Mouse (Mus musculus): ENCODE data around the gene Sept1. TPM values are rescaled to one million over a fixed set of nuclear protein-coding genes. Genes with fewer than 3 reads are reported as not detected.
A peak's percentile ranks its signal among the peaks of the same experiment; 100 is the strongest.
"Not testable (repeated sequence)": the region's sequence is repeated elsewhere in the genome, so short reads cannot be mapped to it uniquely, and the experiment has no call there.

Gene Sept1
- total RNA-seq, 2 experiments from 2014 or later = 6.0 to 6.1 TPM

GRCm38 (mm10) chr7:127207374-127208294 is 25.3 kb downstream of the Sept1 start:
- intact Hi-C loops (cut with DNase I) = no loop called here

GRCm38 (mm10) chr7:127206606-127207005 is 26.3 kb downstream of the Sept1 start:
- no peak for DNase-seq (ENCODE audit: extremely low spot score in 1 of 2, low spot score in 2 of 2)
- intact Hi-C loops (cut with DNase I) = no loop called here

More at GRCm38 (mm10) chr7:127207374-127208294, 25.3 kb downstream of the Sept1 start:
- DNase-seq (ENCODE audit: extremely low spot score in 1 of 2, low spot score in 2 of 2) = no peak

GRCm38 (mm10) chr7:127196484-127196883 is 36.4 kb downstream of the Sept1 start:
- intact Hi-C loops (cut with DNase I) = no loop called here

GRCm38 (mm10) chr7:127195544-127196295 is 37.2 kb downstream of the Sept1 start, which contains the start of gene Cd2bp2:
TSS of gene Cd2bp2 (minus strand) at chr7:127196050.
- intact Hi-C loops (cut with DNase I) = no loop called here
- DNase-seq (ENCODE audit: extremely low spot score in 1 of 2, low spot score in 2 of 2) = peak; percentile 96 to 98

More at GRCm38 (mm10) chr7:127196484-127196883, 36.4 kb downstream of the Sept1 start:
- DNase-seq (ENCODE audit: extremely low spot score in 1 of 2, low spot score in 2 of 2) = no peak

- intact Hi-C loops (cut with DNase I) = no loop called here
- peak in 1 of 2 experiments; percentile 43 for DNase-seq (ENCODE audit: extremely low spot score in 1 of 2, low spot score in 2 of 2)
Measured at GRCm38 (mm10) chr7:127194633-127195029, 38.3 kb downstream of the Sept1 start.

GRCm38 (mm10) chr7:127194011-127194632 is 38.8 kb downstream of the Sept1 start:
- intact Hi-C loops (cut with DNase I) = no loop called here
- no peak for DNase-seq (ENCODE audit: extremely low spot score in 1 of 2, low spot score in 2 of 2)

- DNase-seq (ENCODE audit: extremely low spot score in 1 of 2, low spot score in 2 of 2) = no peak
- intact Hi-C loops (cut with DNase I) = no loop called here
Measured at GRCm38 (mm10) chr7:127192989-127193388, 39.9 kb downstream of the Sept1 start.

GRCm38 (mm10) chr7:127190672-127191071 is 42.3 kb downstream of the Sept1 start:
- intact Hi-C loops (cut with DNase I) = no loop called here

GRCm38 (mm10) chr7:127188305-127189276 is 44.3 kb downstream of the Sept1 start:
- DNase-seq (ENCODE audit: extremely low spot score in 1 of 2, low spot score in 2 of 2) = no peak
- intact Hi-C loops (cut with DNase I) = loop anchor here (5.0 kb wide), 1 partner anchor 56 kb away; no protein-coding TSS in a partner anchor

More at GRCm38 (mm10) chr7:127190672-127191071, 42.3 kb downstream of the Sept1 start:
- no peak for DNase-seq (ENCODE audit: extremely low spot score in 1 of 2, low spot score in 2 of 2)

GRCm38 (mm10) chr7:127187351-127187750 is 45.6 kb downstream of the Sept1 start:
- DNase-seq (ENCODE audit: extremely low spot score in 1 of 2, low spot score in 2 of 2) = no peak
- intact Hi-C loops (cut with DNase I) = loop anchor here (5.0 kb wide), 1 partner anchor 55 kb away; no protein-coding TSS in a partner anchor

- intact Hi-C loops (cut with DNase I) = loop anchor here (5.0 kb wide), 1 partner anchor 53 kb away; no protein-coding TSS in a partner anchor
- no peak for DNase-seq (ENCODE audit: extremely low spot score in 1 of 2, low spot score in 2 of 2)
Measured at GRCm38 (mm10) chr7:127185601-127186000, 47.3 kb downstream of the Sept1 start.

- intact Hi-C loops (cut with DNase I) = loop anchor here (5.0 kb wide), 1 partner anchor 52 kb away; no protein-coding TSS in a partner anchor
Measured at GRCm38 (mm10) chr7:127184720-127185119, 48.2 kb downstream of the Sept1 start.

GRCm38 (mm10) chr7:127183828-127184227 is 49.1 kb downstream of the Sept1 start:
- DNase-seq (ENCODE audit: extremely low spot score in 1 of 2, low spot score in 2 of 2) = peak in 1 of 2 experiments; percentile 37
- intact Hi-C loops (cut with DNase I) = no loop called here

More at GRCm38 (mm10) chr7:127184720-127185119, 48.2 kb downstream of the Sept1 start:
- DNase-seq (ENCODE audit: extremely low spot score in 1 of 2, low spot score in 2 of 2) = no peak

- intact Hi-C loops (cut with DNase I) = no loop called here
- no peak for DNase-seq (ENCODE audit: extremely low spot score in 1 of 2, low spot score in 2 of 2)
Measured at GRCm38 (mm10) chr7:127183345-127183744, 49.6 kb downstream of the Sept1 start.

GRCm38 (mm10) chr7:127181724-127182123 is 51.2 kb downstream of the Sept1 start:
- intact Hi-C loops (cut with DNase I); DNase-seq (ENCODE audit: extremely low spot score in 1 of 2, low spot score in 2 of 2): not testable (repeated sequence)

- intact Hi-C loops (cut with DNase I) = no loop called here
- DNase-seq (ENCODE audit: extremely low spot score in 1 of 2, low spot score in 2 of 2) = no peak
Measured at GRCm38 (mm10) chr7:127180783-127181182, 52.1 kb downstream of the Sept1 start.

GRCm38 (mm10) chr7:127176937-127177336 is 56.0 kb downstream of the Sept1 start:
- intact Hi-C loops (cut with DNase I) = no loop called here
- no peak for DNase-seq (ENCODE audit: extremely low spot score in 1 of 2, low spot score in 2 of 2)

GRCm38 (mm10) chr7:127166501-127166900 is 66.4 kb downstream of the Sept1 start:
- DNase-seq (ENCODE audit: extremely low spot score in 1 of 2, low spot score in 2 of 2) = no peak
- intact Hi-C loops (cut with DNase I) = no loop called here
